Mouse (Mus musculus) hindbrain, embryonic 13.5 days (tissue): ENCODE measurements around the gene Arhgef3. TPM values are rescaled to one million over a fixed set of nuclear protein-coding genes. Genes with fewer than 3 reads are reported as not detected.

Source experiments
- ATAC-seq: fragments of 200-750 bp; cut with Nextera tagmentation; 2 replicates; pipeline ENCODE4 v1.8.0; 2017; ENCODE audit warnings: moderate TSS enrichment; ENCODE audit not compliant: low FRiP score
- H3K27ac ChIP-seq: fragments of 300-500 bp; sonication (generic); 2 replicates; pipeline ENCODE4 v1.5.1; 2015; ENCODE audit warnings: inconsistent platforms, mild to moderate bottlenecking, moderate library complexity
- H3K27me3 ChIP-seq: fragments of 300-500 bp; sonication (generic); 2 replicates; pipeline ENCODE4 v1.6.1; 2015; ENCODE audit warnings: mild to moderate bottlenecking, inconsistent platforms
- H3K36me3 ChIP-seq: fragments of 300-500 bp; sonication (generic); 2 replicates; pipeline ENCODE4 v1.6.1; 2015; ENCODE audit warnings: mild to moderate bottlenecking, inconsistent platforms
- H3K4me1 ChIP-seq: fragments of 300-500 bp; sonication (generic); replicated peaks from 2 replicates; pipeline ENCODE4 v1.6.1; 2015; ENCODE audit warnings: inconsistent platforms
- H3K4me2 ChIP-seq: fragments of 300-500 bp; sonication (generic); 2 replicates; pipeline ENCODE4 v1.6.1; 2015; ENCODE audit warnings: inconsistent platforms, mild to moderate bottlenecking, moderate library complexity
- H3K4me3 ChIP-seq: fragments of 300-500 bp; sonication (generic); 2 replicates; pipeline ENCODE4 v1.5.1; 2015; ENCODE audit warnings: mild to moderate bottlenecking, inconsistent platforms
- H3K9ac ChIP-seq: fragments of 300-500 bp; sonication (generic); 2 replicates; pipeline ENCODE4 v1.6.1; 2015; ENCODE audit warnings: mild to moderate bottlenecking, inconsistent platforms
- H3K9me3 ChIP-seq: fragments of 300-500 bp; sonication (generic); 2 replicates; pipeline ENCODE4 v1.6.1; 2016; ENCODE audit warnings: inconsistent platforms
- WGBS: fragments of 180-500 bp; shearing (Covaris S2); methylation state at CpG from one replicate; pipeline ENCODE4 v1.1.7; 2015; 5-methylcytosine and 5-hydroxymethylcytosine counted together
- polyA plus RNA-seq: library from polyadenylated mRNA; unstranded; fragments of >200 nt; fragmentation: Nextera tagmentation; extraction: Ambion mirVana; gene quantifications from 2 replicates; pipeline ENCODE4 v1.2.1, GENCODE M21; 2015

The Arhgef3 gene
- polyA plus RNA-seq, 1 experiment from 2014 or later = 6.2 TPM

- WGBS = 38% methylated on average over 12 of the region's 12 CpGs
- ATAC-seq = no peak
- Histone ChIP-seq H3K27me3 (peaks cover 42% of the 10 kb centered on the region), H3K4me1 (peaks cover 15% of the 10 kb centered on the region), H3K9me3 (no peaks in the 10 kb centered on the region), H3K4me2 (no peak overlapping the region), H3K27ac (no peak overlapping the region), H3K36me3 (no peaks in the 10 kb centered on the region), H3K9ac (no peak overlapping the region), H3K4me3 (no peak overlapping the region)
Measured at GRCm38 (mm10) chr14:27338034-27338708, 223.5 kb downstream of the Arhgef3 start.

- Histone ChIP-seq H3K4me1 (peaks cover 9% of the 10 kb centered on the region), H3K9me3 (no peaks in the 10 kb centered on the region), H3K27me3 (peaks cover 21% of the 10 kb centered on the region), H3K36me3 (no peaks in the 10 kb centered on the region), H3K4me3 (no peak overlapping the region), H3K9ac (no peak overlapping the region), H3K4me2 (no peak overlapping the region), H3K27ac (no peak overlapping the region)
- ATAC-seq = no peak
- 77% methylated on average over 5 of the region's 5 CpGs for WGBS
Measured at GRCm38 (mm10) chr14:27340682-27341415, 226.2 kb downstream of the Arhgef3 start.

GRCm38 (mm10) chr14:27341486-27341885 is 226.8 kb downstream of the Arhgef3 start:
- 86% methylated on average over 5 of the region's 5 CpGs for WGBS
- Histone ChIP-seq H3K4me1 (peaks cover 2% of the 10 kb centered on the region; the same call in 1 of the 2 replicates), H3K36me3 (no peaks in the 10 kb centered on the region), H3K9me3 (no peaks in the 10 kb centered on the region), H3K27ac (no peak overlapping the region), H3K4me2 (no peak overlapping the region), H3K9ac (no peak overlapping the region), H3K4me3 (no peak overlapping the region), H3K27me3 (peaks cover 15% of the 10 kb centered on the region)
- ATAC-seq = no peak

GRCm38 (mm10) chr14:27342451-27342850 is 227.8 kb downstream of the Arhgef3 start:
- Histone ChIP-seq H3K4me1 (no peaks in the 10 kb centered on the region), H3K9me3 (no peaks in the 10 kb centered on the region), H3K4me3 (no peak overlapping the region), H3K4me2 (no peak overlapping the region), H3K27ac (no peak overlapping the region), H3K27me3 (peaks cover 5% of the 10 kb centered on the region), H3K9ac (no peak overlapping the region), H3K36me3 (no peaks in the 10 kb centered on the region)
- WGBS = 89% methylated on average over 2 of the region's 2 CpGs
- no peak for ATAC-seq

GRCm38 (mm10) chr14:27344250-27344990 is 229.7 kb downstream of the Arhgef3 start:
- H3K27me3 ChIP-seq = no peaks in the 10 kb centered on the region
- H3K4me1 ChIP-seq = no peaks in the 10 kb centered on the region
- H3K27ac ChIP-seq = no peak overlapping the region
- H3K4me2 ChIP-seq = no peak overlapping the region
- 67% methylated on average over 4 of the region's 4 CpGs for WGBS
- H3K9me3 ChIP-seq = no peaks in the 10 kb centered on the region
- no peak overlapping the region for H3K4me3 ChIP-seq
- ATAC-seq = no peak
- H3K36me3 ChIP-seq = no peaks in the 10 kb centered on the region
- no peak overlapping the region for H3K9ac ChIP-seq

- Histone ChIP-seq H3K36me3 (no peaks in the 10 kb centered on the region), H3K27me3 (no peaks in the 10 kb centered on the region), H3K9ac (no peak overlapping the region), H3K27ac (no peak overlapping the region), H3K4me3 (no peak overlapping the region), H3K4me2 (no peak overlapping the region), H3K9me3 (no peaks in the 10 kb centered on the region), H3K4me1 (no peaks in the 10 kb centered on the region)
- no peak for ATAC-seq
- WGBS = 92% methylated on average over 7 of the region's 7 CpGs
Measured at GRCm38 (mm10) chr14:27345051-27345885, 230.6 kb downstream of the Arhgef3 start.

- H3K9me3 ChIP-seq = no peaks in the 10 kb centered on the region
- 44% methylated on average over 3 of the region's 3 CpGs for WGBS
- no peaks in the 10 kb centered on the region for H3K27me3 ChIP-seq
Measured at GRCm38 (mm10) chr14:27347224-27347623, 232.5 kb downstream of the Arhgef3 start.

GRCm38 (mm10) chr14:27347666-27348065 is 233.0 kb downstream of the Arhgef3 start:
- Histone ChIP-seq H3K36me3 (no peaks in the 10 kb centered on the region), H3K27me3 (no peaks in the 10 kb centered on the region), H3K4me1 (0 out of 2 replicates have a peak, but pooled peaks cover 3% of the 10 kb centered on the region), H3K4me3 (no peak overlapping the region), H3K27ac (no peak overlapping the region), H3K9ac (no peak overlapping the region), H3K9me3 (no peaks in the 10 kb centered on the region), H3K4me2 (no peak overlapping the region)
- WGBS = 44% methylated on average over 5 of the region's 5 CpGs
- no peak for ATAC-seq

More at GRCm38 (mm10) chr14:27347224-27347623, 232.5 kb downstream of the Arhgef3 start:
- Histone ChIP-seq H3K27ac (no peak overlapping the region), H3K4me1 (0 out of 2 replicates have a peak, but pooled peaks cover 3% of the 10 kb centered on the region), H3K9ac (no peak overlapping the region), H3K4me2 (no peak overlapping the region), H3K36me3 (no peaks in the 10 kb centered on the region), H3K4me3 (no peak overlapping the region)
- ATAC-seq = no peak

- Histone ChIP-seq H3K4me2 (no peak overlapping the region), H3K36me3 (no peaks in the 10 kb centered on the region), H3K4me3 (no peak overlapping the region), H3K27ac (no peak overlapping the region), H3K9ac (no peak overlapping the region), H3K27me3 (no peaks in the 10 kb centered on the region), H3K9me3 (no peaks in the 10 kb centered on the region), H3K4me1 (0 out of 2 replicates have a peak, but pooled peaks cover 3% of the 10 kb centered on the region)
- no peak for ATAC-seq
- 89% methylated on average over 2 of the region's 2 CpGs for WGBS
Measured at GRCm38 (mm10) chr14:27348088-27348487, 233.4 kb downstream of the Arhgef3 start.

- Histone ChIP-seq H3K4me3 (no peak overlapping the region), H3K36me3 (no peaks in the 10 kb centered on the region), H3K4me2 (no peak overlapping the region), H3K9ac (no peak overlapping the region), H3K27ac (no peak overlapping the region), H3K9me3 (no peaks in the 10 kb centered on the region), H3K4me1 (0 out of 2 replicates have a peak, but pooled peaks cover 3% of the 10 kb centered on the region), H3K27me3 (no peaks in the 10 kb centered on the region)
- WGBS = 88% methylated on average over 4 of the region's 4 CpGs
- ATAC-seq = no peak
Measured at GRCm38 (mm10) chr14:27348656-27349055, 234.0 kb downstream of the Arhgef3 start.

- WGBS = 96% methylated on average over 3 of the region's 3 CpGs
- H3K27me3 ChIP-seq = no peaks in the 10 kb centered on the region
- no peak overlapping the region for H3K9ac ChIP-seq
- no peaks in the 10 kb centered on the region for H3K9me3 ChIP-seq
- H3K4me3 ChIP-seq = no peak overlapping the region
- H3K36me3 ChIP-seq = no peaks in the 10 kb centered on the region
- no peak overlapping the region for H3K4me2 ChIP-seq
- no peak for ATAC-seq
- no peak overlapping the region for H3K27ac ChIP-seq
- H3K4me1 ChIP-seq = 0 out of 2 replicates have a peak, but pooled peaks cover 3% of the 10 kb centered on the region
Measured at GRCm38 (mm10) chr14:27349120-27349519, 234.4 kb downstream of the Arhgef3 start.
